In genomic region chr14:79157451-79158218, GRCm38 (mm10) we compare ENCODE assay signal across 7 mouse cellular contexts.
DNase-seq lines count a peak whose midpoint lies in the region; ATAC-seq lines count a peak whose summit lies in the region.

No protein-coding gene starts in this region.

- no peak overlapping the region for H3K4me3 ChIP-seq in embryonic facial prominence, embryonic 15.5 days (replicated peaks)
- no peak overlapping the region for H3K4me3 ChIP-seq in limb, embryonic 11.5 days (ENCODE audit: low read depth, low read length)

- WGBS in embryonic facial prominence, embryonic 15.5 days = 23% methylated on average over 15 of the region's 17 CpGs
- 37% methylated on average over 16 of the region's 17 CpGs for WGBS in limb, embryonic 11.5 days

- intact Hi-C loops in heart, postnatal 14 days (cut with DNase I) = loop anchor here (1.0 kb wide), 1 partner anchor 22 kb away; no protein-coding TSS in a partner anchor

- no peak overlapping the region for H3K9ac ChIP-seq in embryonic facial prominence, embryonic 15.5 days
- H3K9ac ChIP-seq in limb, embryonic 11.5 days (ENCODE audit: low read length) = no peak overlapping the region

- no peaks in the 10 kb centered on the region for H3K9me3 ChIP-seq in embryonic facial prominence, embryonic 15.5 days (replicated peaks)
- H3K9me3 ChIP-seq in limb, embryonic 11.5 days (ENCODE audit: control insufficient read depth, low read length) = no peaks in the 10 kb centered on the region

- H3K4me2 ChIP-seq in embryonic facial prominence, embryonic 15.5 days (replicated peaks) = 0 out of 2 replicates have a peak overlapping the region, but pooled peaks have one; percentile 2
- H3K4me2 ChIP-seq in limb, embryonic 11.5 days (ENCODE audit: low read depth, severe bottlenecking) = no peak overlapping the region

- peak overlapping the region; percentile 66 for H3K27ac ChIP-seq in embryonic facial prominence, embryonic 15.5 days (replicated peaks)
- peak overlapping the region; percentile 36; the same call in 1 of the 2 replicates for H3K27ac ChIP-seq in limb, embryonic 11.5 days (replicated peaks; ENCODE audit: low read depth, low read length)

- peak; percentile 71; the same call in 1 of the 2 replicates for ATAC-seq in embryonic facial prominence, embryonic 15.5 days (ENCODE audit: insufficient number of reproducible peaks, low FRiP score, low TSS enrichment, low read depth)
- 0 out of 2 replicates have a peak, but pooled peaks have one; percentile 46 for ATAC-seq in limb, embryonic 11.5 days (ENCODE audit: insufficient number of reproducible peaks, low FRiP score, low TSS enrichment, low read depth)

- 0 out of 2 replicates have a peak, but pooled peaks cover 2% of the 10 kb centered on the region for H3K36me3 ChIP-seq in embryonic facial prominence, embryonic 15.5 days
- H3K36me3 ChIP-seq in limb, embryonic 11.5 days (ENCODE audit: control insufficient read depth, insufficient read depth, low read length) = no peaks in the 10 kb centered on the region

- H3K27me3 ChIP-seq in embryonic facial prominence, embryonic 15.5 days = no peaks in the 10 kb centered on the region
- no peaks in the 10 kb centered on the region for H3K27me3 ChIP-seq in limb, embryonic 11.5 days (ENCODE audit: control insufficient read depth, insufficient read depth, low read length)

- peak; percentile 71 to 75 for DNase-seq in cerebellum, adult 18-20 months
- DNase-seq in heart, postnatal 14 days = peak; percentile 67 to 68
- peak; percentile 43 for DNase-seq in limb, embryonic 11.5 days (ENCODE audit: low spot score)
- peak; percentile 27 for DNase-seq in ovary, postnatal 10 days (ENCODE audit: low spot score)
- no peak for DNase-seq in spleen, adult 18-20 months
- DNase-seq in urinary bladder, postnatal 10 days (ENCODE audit: low spot score) = no peak

- H3K4me1 ChIP-seq in embryonic facial prominence, embryonic 15.5 days = peaks cover 30% of the 10 kb centered on the region
- H3K4me1 ChIP-seq in limb, embryonic 11.5 days (ENCODE audit: control insufficient read depth, insufficient read depth, low read length) = peaks cover 6% of the 10 kb centered on the region; the same call in 1 of the 2 replicates

Comparison
In these comparisons a context has a peak if more than half of its experiments do, and no peak if none do; other contexts are left out.
1. DNase-seq: peak in cerebellum, adult 18-20 months (2 of 2), heart, postnatal 14 days (2 of 2), limb, embryonic 11.5 days (single experiment) and ovary, postnatal 10 days (single experiment); none in spleen, adult 18-20 months (0 of 2) and urinary bladder, postnatal 10 days (single experiment).